Mouse (Mus musculus) spleen, postnatal 4 days (tissue): ENCODE measurements around the gene Inafm2.

Experiments used
- DNase-seq, 2 experiments: peaks; one replicate each; pipeline ENCODE4 v3.0.0; 2022; ENCODE audit warnings: low spot score in 2 of 2

The Inafm2 gene

GRCm38 (mm10) chr2:118726873-118727272, 18.7 kb upstream of the Inafm2 start:
- no peak for DNase-seq

- no peak for DNase-seq
Measured at GRCm38 (mm10) chr2:118727911-118728310, 17.6 kb upstream of the Inafm2 start.

DNA sequence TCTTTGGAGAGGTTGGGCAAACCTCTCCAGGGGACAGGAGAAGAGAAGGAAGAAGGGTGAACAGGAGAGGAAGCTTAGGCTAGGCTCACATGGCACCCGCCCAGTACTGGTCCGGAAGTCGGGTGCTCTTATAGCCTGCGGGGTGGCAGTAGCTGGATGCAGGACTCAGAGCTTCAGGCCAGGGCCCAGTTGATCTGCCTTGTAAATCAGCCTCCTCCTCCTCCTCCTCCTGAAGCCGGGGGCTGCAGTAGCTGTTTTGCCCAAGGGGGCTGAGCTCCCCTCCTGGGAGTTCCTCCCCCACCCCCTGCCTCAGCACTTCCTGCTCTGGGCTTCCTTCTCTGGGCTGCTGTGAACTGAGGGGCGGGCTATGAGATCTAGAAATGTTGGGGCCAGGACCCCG, 17.2 kb upstream of the Inafm2 start, which contains the start of gene Plcb2:
Plcb2 (minus strand) TSS at position 102 of the 400 bp plus-strand sequence.
- peak; percentile 53 to 77 for DNase-seq

GRCm38 (mm10) chr2:118729194-118729593, 16.4 kb upstream of the Inafm2 start:
- DNase-seq, result no peak

GRCm38 (mm10) chr2:118729816-118730621, 15.5 kb upstream of the Inafm2 start:
- no peak for DNase-seq

- peak; percentile 67 to 82 for DNase-seq
Measured at GRCm38 (mm10) chr2:118730622-118730915, 15.0 kb upstream of the Inafm2 start.

DNA sequence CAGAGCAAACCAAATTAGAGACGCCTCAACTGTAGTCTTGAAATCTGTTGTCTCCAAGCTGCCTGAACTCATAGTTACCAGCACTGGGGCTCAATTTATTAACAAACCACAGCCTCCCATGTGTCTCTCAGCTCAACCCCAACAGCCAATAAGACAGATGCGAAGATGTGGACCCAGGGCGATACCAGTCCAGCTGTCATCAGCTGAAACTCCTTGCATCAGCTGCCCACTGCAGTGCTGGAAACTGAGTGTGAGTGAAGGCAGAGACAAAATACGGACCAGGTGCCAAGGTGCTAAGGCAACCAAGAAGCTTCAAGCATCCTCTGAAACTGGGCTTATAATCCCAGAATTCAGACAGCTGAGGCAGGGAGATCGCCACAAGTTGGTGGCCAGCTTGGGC, 13.6 kb upstream of the Inafm2 start:
- DNase-seq, result no peak

GRCm38 (mm10) chr2:118733341-118733740, 12.2 kb upstream of the Inafm2 start:
- DNase-seq, result no peak

- DNase-seq, result no peak
Measured at GRCm38 (mm10) chr2:118740341-118740740, 5.2 kb upstream of the Inafm2 start.

DNA sequence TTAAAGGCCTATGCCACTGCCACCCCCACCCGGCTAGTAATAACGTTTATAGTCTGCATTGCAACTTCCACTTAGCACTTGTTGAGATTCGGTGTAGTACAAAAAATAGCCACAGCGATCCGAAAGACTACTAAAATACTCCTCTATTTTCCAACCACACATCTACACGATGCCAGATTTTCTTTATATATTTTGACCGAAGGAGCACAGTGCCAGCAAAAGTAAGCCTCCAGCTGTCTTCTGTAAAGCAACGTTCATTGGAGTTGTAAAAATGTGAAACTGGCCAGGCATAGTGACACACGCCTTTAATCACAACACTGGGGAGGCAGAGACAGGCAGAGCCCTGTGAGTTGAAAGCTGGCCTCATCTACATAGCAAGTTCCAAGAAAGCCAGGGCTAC, 4.4 kb upstream of the Inafm2 start:
- DNase-seq, result no peak

DNA sequence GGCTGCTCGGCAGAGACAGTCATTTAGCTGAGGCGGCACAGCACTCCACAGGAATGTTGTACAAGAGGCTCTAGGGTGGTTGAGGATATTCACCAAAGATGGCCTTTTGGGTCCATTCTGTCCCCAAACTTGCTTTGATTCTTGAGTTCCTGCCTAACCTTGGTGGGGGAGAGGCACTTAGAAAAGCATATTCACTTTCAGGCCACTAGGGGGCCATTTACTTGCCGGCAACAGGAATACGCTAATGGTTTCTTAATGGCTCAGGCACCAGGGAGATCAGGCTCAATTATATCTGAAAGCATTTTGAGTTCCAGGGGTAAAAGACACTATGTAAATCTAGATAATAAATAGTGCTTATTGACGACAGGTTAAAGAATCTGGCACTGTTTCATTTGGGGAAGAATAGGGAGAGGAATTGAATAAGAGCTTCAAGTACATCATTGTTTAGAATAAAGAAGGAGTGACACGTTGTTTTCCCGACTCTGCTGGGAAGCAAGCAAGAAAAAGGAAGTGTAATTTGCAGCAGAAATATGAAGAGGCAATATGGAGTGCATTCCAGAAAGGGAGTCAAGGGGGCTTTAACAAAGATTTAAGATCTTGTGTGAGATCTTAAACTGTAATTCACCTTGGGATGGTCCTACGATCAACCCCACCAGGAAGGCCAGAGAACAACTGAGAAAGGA, 2.2 kb upstream of the Inafm2 start:
- DNase-seq, result no peak

GRCm38 (mm10) chr2:118744621-118745020, 937 bp upstream of the Inafm2 start:
- DNase-seq, result no peak

GRCm38 (mm10) chr2:118745915-118746901, 650 bp downstream of the Inafm2 start:
- peak; percentile 48 to 81 for DNase-seq

- DNase-seq, result no peak
Measured at GRCm38 (mm10) chr2:118747301-118747960, 1.9 kb downstream of the Inafm2 start.

DNA sequence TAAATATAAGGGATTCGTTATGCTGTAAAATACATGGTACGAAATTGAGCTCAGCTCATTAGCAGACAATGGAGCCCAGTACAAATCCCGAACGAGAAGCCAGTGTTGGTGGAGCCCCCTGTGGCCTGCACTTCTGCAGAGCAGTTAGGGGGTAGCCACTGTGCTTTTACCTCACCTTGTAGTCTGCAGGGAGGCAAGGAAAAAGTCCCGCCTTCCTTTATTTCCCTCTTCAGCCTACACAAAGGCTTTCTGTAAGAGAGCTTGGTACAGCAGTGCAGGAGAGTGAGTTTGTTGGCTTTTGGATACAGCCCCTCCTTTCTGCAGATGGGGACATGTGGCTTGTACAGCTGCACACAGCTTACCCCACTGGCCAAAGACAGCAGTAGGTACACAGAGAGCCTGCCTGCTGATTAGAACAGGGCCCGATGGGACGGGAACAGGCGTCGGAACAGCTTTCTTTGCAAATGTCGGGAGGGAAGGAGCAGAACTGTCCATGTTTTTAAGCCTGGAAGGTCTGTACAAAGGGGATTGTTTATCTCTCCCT, 3.9 kb downstream of the Inafm2 start:
- no peak for DNase-seq

GRCm38 (mm10) chr2:118750476-118750875, 4.9 kb downstream of the Inafm2 start:
- DNase-seq, result no peak

DNA sequence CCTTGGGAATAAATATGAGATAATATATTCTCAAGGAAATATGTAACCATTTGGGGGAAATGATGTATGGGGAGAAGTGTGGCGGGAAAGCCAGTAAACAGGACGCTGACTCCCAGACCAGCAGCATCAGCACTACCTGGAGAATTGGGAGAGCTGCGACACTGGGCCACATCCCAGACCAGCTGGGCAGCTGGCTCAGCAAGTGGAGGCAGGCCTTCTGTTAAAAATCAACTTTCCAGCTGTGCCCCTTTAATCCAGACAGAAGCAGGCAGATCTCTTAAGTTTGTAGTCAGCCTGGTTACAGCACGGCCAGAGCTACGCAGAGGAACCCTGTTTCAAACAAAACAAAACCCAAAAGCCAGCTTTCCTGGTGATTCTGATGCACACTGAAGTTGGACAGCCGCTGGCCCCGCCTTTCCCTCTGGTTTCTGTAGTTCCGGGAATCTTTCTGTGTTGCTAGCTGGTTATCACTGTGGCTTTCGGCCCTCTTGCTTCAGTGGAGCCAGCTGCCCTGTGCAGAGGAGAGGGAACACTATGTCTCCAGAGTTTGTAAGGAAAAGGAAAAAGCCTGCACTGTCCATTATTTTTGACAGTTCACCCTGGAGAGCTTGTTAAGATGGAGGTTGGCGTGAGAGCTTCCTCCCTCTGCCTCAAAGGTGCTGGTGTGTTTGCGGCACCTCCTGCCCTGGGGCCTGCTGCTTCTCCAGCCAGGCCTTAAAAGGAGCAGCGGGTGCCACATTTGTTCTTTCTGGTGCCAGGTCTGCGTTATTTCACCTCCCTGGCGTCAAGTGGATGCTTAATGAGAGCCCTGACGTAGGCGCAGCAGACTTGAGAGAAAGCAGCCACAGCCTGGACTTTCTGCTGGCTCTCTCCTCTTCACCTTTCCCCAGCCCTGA, 6.6 kb downstream of the Inafm2 start:
- DNase-seq, result no peak

- DNase-seq, result no peak
Measured at GRCm38 (mm10) chr2:118752792-118753108, 7.2 kb downstream of the Inafm2 start.

- no peak for DNase-seq
Measured at GRCm38 (mm10) chr2:118754143-118754542, 8.6 kb downstream of the Inafm2 start.

DNA sequence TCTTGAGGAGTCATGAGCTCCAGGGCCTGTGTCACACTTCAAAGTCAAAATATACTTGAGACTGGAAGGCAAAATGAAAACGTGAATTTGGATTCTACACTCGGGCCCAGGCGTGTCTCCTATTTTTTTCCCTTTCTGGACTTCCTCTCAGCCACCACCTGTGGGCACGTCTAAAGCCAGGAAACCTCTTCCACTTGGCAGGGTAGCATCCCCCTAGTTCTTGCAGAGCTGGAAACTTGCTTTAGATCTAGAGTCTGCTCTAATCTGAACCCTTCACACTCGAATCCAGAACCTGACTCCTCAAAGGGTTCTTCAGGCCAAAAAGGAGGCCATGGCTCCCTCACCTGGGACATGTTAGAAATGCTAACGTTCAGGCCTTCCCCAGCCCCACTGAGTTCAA, 9.8 kb downstream of the Inafm2 start:
- no peak for DNase-seq
